Mouse (Mus musculus): ENCODE results near the gene Cst6.
"Not testable (repeated sequence)": the region's sequence is repeated elsewhere in the genome, so short reads cannot be mapped to it uniquely, and the experiment has no call there.

The Cst6 gene

GRCm38 (mm10) chr19:5349502-5349873, at the start of gene Cst6:
Gene Cst6, minus strand, starts transcription at chr19:5349574.
- DNase-seq (ENCODE audit: low spot score in 2 of 2) = not testable (repeated sequence)

GRCm38 (mm10) chr19:5395371-5395770, 46.0 kb upstream of the Cst6 start:
- DNase-seq (ENCODE audit: low spot score in 2 of 2) = no peak

GRCm38 (mm10) chr19:5394168-5394567, 44.8 kb upstream of the Cst6 start:
- DNase-seq (ENCODE audit: low spot score in 2 of 2) = no peak

- no peak for DNase-seq (ENCODE audit: low spot score in 2 of 2)
Measured at GRCm38 (mm10) chr19:5392892-5393291, 43.5 kb upstream of the Cst6 start.

- DNase-seq (ENCODE audit: low spot score in 2 of 2) = peak; percentile 36 to 37
Measured at GRCm38 (mm10) chr19:5390416-5390815, 41.0 kb upstream of the Cst6 start.

- peak; percentile 78 to 79 for DNase-seq (ENCODE audit: low spot score in 2 of 2)
Measured at GRCm38 (mm10) chr19:5389647-5390046, 40.3 kb upstream of the Cst6 start.

GRCm38 (mm10) chr19:5388588-5389242, 39.3 kb upstream of the Cst6 start, which contains the start of gene Sart1:
Gene Sart1, minus strand, starts transcription at chr19:5388703.
- peak; percentile 93 to 94 for DNase-seq (ENCODE audit: low spot score in 2 of 2)

- DNase-seq (ENCODE audit: low spot score in 2 of 2) = no peak
Measured at GRCm38 (mm10) chr19:5388011-5388441, 38.7 kb upstream of the Cst6 start.

- no peak for DNase-seq (ENCODE audit: low spot score in 2 of 2)
Measured at GRCm38 (mm10) chr19:5384715-5385114, 35.3 kb upstream of the Cst6 start.

GRCm38 (mm10) chr19:5383326-5383725, 34.0 kb upstream of the Cst6 start:
- DNase-seq (ENCODE audit: low spot score in 2 of 2) = no peak

GRCm38 (mm10) chr19:5377446-5377845, 28.1 kb upstream of the Cst6 start:
- no peak for DNase-seq (ENCODE audit: low spot score in 2 of 2)

- DNase-seq (ENCODE audit: low spot score in 2 of 2) = no peak
Measured at GRCm38 (mm10) chr19:5374748-5375147, 25.4 kb upstream of the Cst6 start.

- DNase-seq (ENCODE audit: low spot score in 2 of 2) = no peak
Measured at GRCm38 (mm10) chr19:5374177-5374576, 24.8 kb upstream of the Cst6 start.

- no peak for DNase-seq (ENCODE audit: low spot score in 2 of 2)
Measured at GRCm38 (mm10) chr19:5372724-5373123, 23.4 kb upstream of the Cst6 start.

GRCm38 (mm10) chr19:5370932-5371331, 21.6 kb upstream of the Cst6 start:
- no peak for DNase-seq (ENCODE audit: low spot score in 2 of 2)

GRCm38 (mm10) chr19:5367455-5367854, 18.1 kb upstream of the Cst6 start:
- DNase-seq (ENCODE audit: low spot score in 2 of 2) = no peak

- no peak for DNase-seq (ENCODE audit: low spot score in 2 of 2)
Measured at GRCm38 (mm10) chr19:5367053-5367359, 17.6 kb upstream of the Cst6 start, which contains the start of gene Banf1. Gene Banf1, minus strand, starts transcription at chr19:5367168.

- DNase-seq (ENCODE audit: low spot score in 2 of 2) = peak; percentile 91 to 92
Measured at GRCm38 (mm10) chr19:5366175-5367052, 17.0 kb upstream of the Cst6 start, which contains the start of gene Eif1ad. Gene Eif1ad, plus strand, starts transcription at chr19:5366741.

- DNase-seq (ENCODE audit: low spot score in 2 of 2) = no peak
Measured at GRCm38 (mm10) chr19:5365751-5366150, 16.4 kb upstream of the Cst6 start.

GRCm38 (mm10) chr19:5364124-5364523, 14.8 kb upstream of the Cst6 start:
- DNase-seq (ENCODE audit: low spot score in 2 of 2) = no peak

GRCm38 (mm10) chr19:5362186-5362585, 12.8 kb upstream of the Cst6 start:
- no peak for DNase-seq (ENCODE audit: low spot score in 2 of 2)

- no peak for DNase-seq (ENCODE audit: low spot score in 2 of 2)
Measured at GRCm38 (mm10) chr19:5356080-5356479, 6.7 kb upstream of the Cst6 start.

- no peak for DNase-seq (ENCODE audit: low spot score in 2 of 2)
Measured at GRCm38 (mm10) chr19:5353609-5354008, 4.2 kb upstream of the Cst6 start.

Measured in thymus, postnatal 10 days (tissue).